Comparison of ENCODE assay signal across 22 mouse cellular contexts in genomic region chr5:24639081-24639480, GRCm38 (mm10). TPM values are rescaled to one million over a fixed set of nuclear protein-coding genes. Genes with fewer than 3 reads are reported as not detected.
DNase-seq lines count a peak whose midpoint lies in the region; ATAC-seq and TF ChIP-seq lines count a peak whose summit lies in the region.
"Had no signal": no experiment of that assay in that cellular context is flagged by ENCODE, and none has a peak within 500 bp of the region (broad histone marks: within the 10 kb centered on the region; RNA-seq: fewer than 3 reads in every experiment).

No protein-coding gene starts in this region.

- TF ChIP-seq CTCF in forebrain, postnatal 0 days (IDR thresholded peaks at IDR 0.05; ENCODE audit: low read depth) = no peak

- no peak overlapping the region for H3K4me2 ChIP-seq in hindbrain, embryonic 15.5 days
- no peak overlapping the region for H3K4me2 ChIP-seq in midbrain, embryonic 11.5 days
- H3K4me2 ChIP-seq in forebrain, postnatal 0 days (ENCODE audit: low read depth) = no peak overlapping the region
- H3K4me2 ChIP-seq: heart, embryonic 11.5 days; hindbrain, embryonic 14.5 days; liver, embryonic 12.5 days; midbrain, embryonic 12.5 days had no signal

- no peaks in the 10 kb centered on the region for H3K27me3 ChIP-seq in hindbrain, embryonic 15.5 days
- H3K27me3 ChIP-seq in hindbrain, embryonic 10.5 days (ENCODE audit: insufficient read depth, poor library complexity, severe bottlenecking) = no peaks in the 10 kb centered on the region
- no peaks in the 10 kb centered on the region for H3K27me3 ChIP-seq in midbrain, embryonic 11.5 days (ENCODE audit: control insufficient read depth, insufficient read depth, low read length)
- no peaks in the 10 kb centered on the region for H3K27me3 ChIP-seq in midbrain, embryonic 10.5 days (ENCODE audit: low read depth, poor library complexity, severe bottlenecking)
- H3K27me3 ChIP-seq in forebrain, postnatal 0 days (ENCODE audit: insufficient read depth, low read length) = no peaks in the 10 kb centered on the region
- H3K27me3 ChIP-seq: midbrain, embryonic 12.5 days had no signal

- peak; percentile 14; the same call in 1 of the 2 replicates for ATAC-seq in hindbrain, embryonic 15.5 days (ENCODE audit: low FRiP score, low read depth)
- no peak for ATAC-seq in midbrain, embryonic 11.5 days (ENCODE audit: low FRiP score)
- peak; percentile 89 for ATAC-seq in forebrain, postnatal 0 days
- ATAC-seq: liver, embryonic 12.5 days had no signal

- H3K4me1 ChIP-seq in hindbrain, embryonic 15.5 days (replicated peaks) = no peaks in the 10 kb centered on the region
- H3K4me1 ChIP-seq in hindbrain, embryonic 10.5 days (replicated peaks) = peaks cover 25% of the 10 kb centered on the region
- peaks cover 3% of the 10 kb centered on the region; the same call in 1 of the 2 replicates for H3K4me1 ChIP-seq in midbrain, embryonic 11.5 days (ENCODE audit: control insufficient read depth, insufficient read depth, low read length)
- H3K4me1 ChIP-seq in midbrain, embryonic 10.5 days = peaks cover 19% of the 10 kb centered on the region
- H3K4me1 ChIP-seq in forebrain, postnatal 0 days (ENCODE audit: insufficient read depth) = 0 out of 2 replicates have a peak, but pooled peaks cover 8% of the 10 kb centered on the region
- H3K4me1 ChIP-seq: liver, embryonic 12.5 days had no signal

- no peak overlapping the region for H3K9ac ChIP-seq in hindbrain, embryonic 15.5 days
- H3K9ac ChIP-seq in midbrain, embryonic 11.5 days (ENCODE audit: low read length) = no peak overlapping the region
- no peak overlapping the region for H3K9ac ChIP-seq in forebrain, postnatal 0 days
- H3K9ac ChIP-seq: hindbrain, embryonic 14.5 days; liver, embryonic 12.5 days; midbrain, embryonic 12.5 days had no signal

- H3K27ac ChIP-seq in hindbrain, embryonic 15.5 days (replicated peaks) = no peak overlapping the region
- H3K27ac ChIP-seq in hindbrain, embryonic 10.5 days = no peak overlapping the region
- H3K27ac ChIP-seq in midbrain, embryonic 11.5 days (ENCODE audit: low read depth, low read length) = no peak overlapping the region
- H3K27ac ChIP-seq in midbrain, embryonic 10.5 days (replicated peaks) = no peak overlapping the region; the same call in 1 of the 2 replicates
- H3K27ac ChIP-seq in forebrain, postnatal 0 days (ENCODE audit: low read depth, low read length) = peak overlapping the region; percentile 59
- H3K27ac ChIP-seq: hindbrain, embryonic 14.5 days; layer of hippocampus, adult 2 months; left cerebral cortex, adult 2 months; liver, embryonic 12.5 days; midbrain, embryonic 12.5 days had no signal

- H3K36me3 ChIP-seq in hindbrain, embryonic 15.5 days = no peaks in the 10 kb centered on the region
- H3K36me3 ChIP-seq in hindbrain, embryonic 10.5 days = no peaks in the 10 kb centered on the region
- no peaks in the 10 kb centered on the region for H3K36me3 ChIP-seq in midbrain, embryonic 11.5 days (ENCODE audit: control insufficient read depth, insufficient read depth, low read length)
- H3K36me3 ChIP-seq in midbrain, embryonic 10.5 days = no peaks in the 10 kb centered on the region
- no peaks in the 10 kb centered on the region for H3K36me3 ChIP-seq in forebrain, postnatal 0 days (ENCODE audit: insufficient read depth)
- H3K36me3 ChIP-seq: liver, embryonic 12.5 days; midbrain, embryonic 12.5 days had no signal

- DNase-seq in hindbrain, embryonic 10.5 days (ENCODE audit: low spot score) = no peak
- DNase-seq in midbrain, embryonic 11.5 days (ENCODE audit: low spot score, missing footprints) = peak; percentile 79
- no peak for DNase-seq in midbrain, embryonic 10.5 days (ENCODE audit: low spot score)
- DNase-seq in forebrain, postnatal 0 days = peak; percentile 69
- no peak for DNase-seq in cerebellum, adult 9-11 months
- DNase-seq in kidney, adult 18-20 months = no peak
- DNase-seq: adrenal gland, adult 2 months; cerebellum, adult 11 months; cerebellum, postnatal 14 days; heart, postnatal 10 days; kidney, adult 11 months; kidney, postnatal 14 days; lung, adult 2 months; right cerebral cortex, postnatal 4 days; thymus, adult 2 months had no signal

- H3K4me3 ChIP-seq in hindbrain, embryonic 15.5 days = no peak overlapping the region
- H3K4me3 ChIP-seq in hindbrain, embryonic 10.5 days = no peak overlapping the region
- H3K4me3 ChIP-seq in midbrain, embryonic 11.5 days (ENCODE audit: low read depth, low read length) = no peak overlapping the region
- H3K4me3 ChIP-seq in midbrain, embryonic 10.5 days = no peak overlapping the region
- H3K4me3 ChIP-seq in forebrain, postnatal 0 days (ENCODE audit: low read depth, low read length) = no peak overlapping the region
- H3K4me3 ChIP-seq: layer of hippocampus, adult 2 months; left cerebral cortex, adult 2 months; liver, embryonic 12.5 days; midbrain, embryonic 12.5 days had no signal

- WGBS in hindbrain, embryonic 15.5 days = 59% methylated on average over 6 of the region's 6 CpGs
- WGBS in hindbrain, embryonic 10.5 days = 74% methylated on average over 6 of the region's 6 CpGs
- 73% methylated on average over 6 of the region's 6 CpGs for WGBS in midbrain, embryonic 11.5 days
- 84% methylated on average over 6 of the region's 6 CpGs for WGBS in midbrain, embryonic 10.5 days
- WGBS in forebrain, postnatal 0 days = 54% methylated on average over 6 of the region's 6 CpGs

- no peaks in the 10 kb centered on the region for H3K9me3 ChIP-seq in hindbrain, embryonic 15.5 days
- no peaks in the 10 kb centered on the region for H3K9me3 ChIP-seq in hindbrain, embryonic 10.5 days
- no peaks in the 10 kb centered on the region for H3K9me3 ChIP-seq in midbrain, embryonic 11.5 days (ENCODE audit: control insufficient read depth, low read length)
- H3K9me3 ChIP-seq in midbrain, embryonic 10.5 days (replicated peaks) = no peaks in the 10 kb centered on the region
- H3K9me3 ChIP-seq in forebrain, postnatal 0 days (ENCODE audit: low read length) = no peaks in the 10 kb centered on the region
- H3K9me3 ChIP-seq: liver, embryonic 12.5 days; midbrain, embryonic 12.5 days had no signal

RNA-seq across cellular contexts. Expression of gene Smarcd3, which starts 14.9 kb away (rescaled TPM):
- polyA plus RNA-seq in hindbrain, embryonic 15.5 days (2015; fragmentation: Nextera tagmentation; extraction: Ambion mirVana) = 134 and 138 TPM in 2 replicates
- 22.8 and 35.7 TPM in 2 replicates for polyA plus RNA-seq in hindbrain, embryonic 10.5 days (2016; fragmentation: Nextera tagmentation; extraction: Ambion mirVana)
- polyA plus RNA-seq in midbrain, embryonic 11.5 days (2014; fragmentation: Nextera tagmentation; extraction: Ambion mirVana) = 56.8 and 60.2 TPM in 2 replicates
- 32.4 and 44.8 TPM in 2 replicates for polyA plus RNA-seq in midbrain, embryonic 10.5 days (2016; fragmentation: Nextera tagmentation; extraction: Ambion mirVana)
- total RNA-seq in forebrain, postnatal 0 days (2014; rRNA removed) = 265 and 272 TPM in 2 replicates
- 162 and 168 TPM in 2 replicates for polyA plus RNA-seq in forebrain, postnatal 0 days (2015; fragmentation: Nextera tagmentation; extraction: Ambion mirVana)

RNA-seq across cellular contexts. Expression of gene Nub1, which starts 46.3 kb away (rescaled TPM):
- polyA plus RNA-seq in hindbrain, embryonic 15.5 days (2015; fragmentation: Nextera tagmentation; extraction: Ambion mirVana) = 43.9 and 49.0 TPM in 2 replicates
- 27.3 and 28.8 TPM in 2 replicates for polyA plus RNA-seq in hindbrain, embryonic 10.5 days (2016; fragmentation: Nextera tagmentation; extraction: Ambion mirVana)
- 36.8 and 38.8 TPM in 2 replicates for polyA plus RNA-seq in midbrain, embryonic 11.5 days (2014; fragmentation: Nextera tagmentation; extraction: Ambion mirVana)
- polyA plus RNA-seq in midbrain, embryonic 10.5 days (2016; fragmentation: Nextera tagmentation; extraction: Ambion mirVana) = 27.2 and 29.3 TPM in 2 replicates
- total RNA-seq in forebrain, postnatal 0 days (2014; rRNA removed) = 88.6 TPM in 2 replicates
- 59.4 and 61.0 TPM in 2 replicates for polyA plus RNA-seq in forebrain, postnatal 0 days (2015; fragmentation: Nextera tagmentation; extraction: Ambion mirVana)

RNA-seq across cellular contexts. Expression of gene Chpf2, which starts 52.5 kb away (rescaled TPM):
- 18.7 and 19.0 TPM in 2 replicates for polyA plus RNA-seq in hindbrain, embryonic 15.5 days (2015; fragmentation: Nextera tagmentation; extraction: Ambion mirVana)
- 16.5 and 19.3 TPM in 2 replicates for polyA plus RNA-seq in hindbrain, embryonic 10.5 days (2016; fragmentation: Nextera tagmentation; extraction: Ambion mirVana)
- polyA plus RNA-seq in midbrain, embryonic 11.5 days (2014; fragmentation: Nextera tagmentation; extraction: Ambion mirVana) = 7.2 and 9.6 TPM in 2 replicates
- polyA plus RNA-seq in midbrain, embryonic 10.5 days (2016; fragmentation: Nextera tagmentation; extraction: Ambion mirVana) = 14.8 and 19.7 TPM in 2 replicates
- 25.0 and 33.5 TPM in 2 replicates for total RNA-seq in forebrain, postnatal 0 days (2014; rRNA removed)
- 18.7 and 21.3 TPM in 2 replicates for polyA plus RNA-seq in forebrain, postnatal 0 days (2015; fragmentation: Nextera tagmentation; extraction: Ambion mirVana)

Comparison
In these comparisons a context has a peak if more than half of its experiments do, and no peak if none do; other contexts are left out.
1. DNase-seq: peak in midbrain, embryonic 11.5 days (single experiment) and forebrain, postnatal 0 days (single experiment); none in hindbrain, embryonic 10.5 days (single experiment), midbrain, embryonic 10.5 days (single experiment), cerebellum, adult 9-11 months (single experiment) and kidney, adult 18-20 months (single experiment).